Mouse (Mus musculus): ENCODE results near the gene Obox6.

The Obox6 gene

GRCm38 (mm10) chr7:15839578-15839977 is at the start of gene Obox6:
TSS of gene Obox6 (minus strand) at chr7:15839678.
- no peak for DNase-seq (ENCODE audit: low spot score in 2 of 2)

GRCm38 (mm10) chr7:15884127-15884526 is 44.6 kb upstream of the Obox6 start:
- DNase-seq (ENCODE audit: low spot score in 2 of 2): no peak

GRCm38 (mm10) chr7:15882317-15882716 is 42.8 kb upstream of the Obox6 start, which contains the start of gene Crxos:
TSS of gene Crxos (plus strand) at chr7:15882617.
- DNase-seq (ENCODE audit: low spot score in 2 of 2): no peak

GRCm38 (mm10) chr7:15881831-15882230 is 42.4 kb upstream of the Obox6 start:
- no peak for DNase-seq (ENCODE audit: low spot score in 2 of 2)

- no peak for DNase-seq (ENCODE audit: low spot score in 2 of 2)
Measured at GRCm38 (mm10) chr7:15881388-15881787, 41.9 kb upstream of the Obox6 start.

- DNase-seq (ENCODE audit: low spot score in 2 of 2): no peak
Measured at GRCm38 (mm10) chr7:15879756-15880155, 40.3 kb upstream of the Obox6 start, which contains the start of gene Crx. TSS of gene Crx (minus strand) at chr7:15879968.

GRCm38 (mm10) chr7:15864104-15864503 is 24.6 kb upstream of the Obox6 start:
- no peak for DNase-seq (ENCODE audit: low spot score in 2 of 2)

GRCm38 (mm10) chr7:15859657-15860056 is 20.2 kb upstream of the Obox6 start:
- DNase-seq (ENCODE audit: low spot score in 2 of 2): no peak

All from right cerebral cortex, postnatal 10 days (tissue).